Mouse (Mus musculus) mammary gland, adult 2 months (tissue): ENCODE data around the gene Apoe. TPM values are rescaled to one million over a fixed set of nuclear protein-coding genes. Genes with fewer than 3 reads are reported as not detected.

Experiments used
- polyA plus RNA-seq: library from polyadenylated mRNA; depleted of rRNA; stranded (reverse); fragments of >200 nt; gene quantifications from 2 replicates; pipeline ENCODE4 v1.2.3, GENCODE M21; 2012; ENCODE audit warnings: low replicate concordance; rRNA removed

The Apoe gene
- polyA plus RNA-seq = 2,055 and 4,405 TPM in 2 replicates

DNA sequence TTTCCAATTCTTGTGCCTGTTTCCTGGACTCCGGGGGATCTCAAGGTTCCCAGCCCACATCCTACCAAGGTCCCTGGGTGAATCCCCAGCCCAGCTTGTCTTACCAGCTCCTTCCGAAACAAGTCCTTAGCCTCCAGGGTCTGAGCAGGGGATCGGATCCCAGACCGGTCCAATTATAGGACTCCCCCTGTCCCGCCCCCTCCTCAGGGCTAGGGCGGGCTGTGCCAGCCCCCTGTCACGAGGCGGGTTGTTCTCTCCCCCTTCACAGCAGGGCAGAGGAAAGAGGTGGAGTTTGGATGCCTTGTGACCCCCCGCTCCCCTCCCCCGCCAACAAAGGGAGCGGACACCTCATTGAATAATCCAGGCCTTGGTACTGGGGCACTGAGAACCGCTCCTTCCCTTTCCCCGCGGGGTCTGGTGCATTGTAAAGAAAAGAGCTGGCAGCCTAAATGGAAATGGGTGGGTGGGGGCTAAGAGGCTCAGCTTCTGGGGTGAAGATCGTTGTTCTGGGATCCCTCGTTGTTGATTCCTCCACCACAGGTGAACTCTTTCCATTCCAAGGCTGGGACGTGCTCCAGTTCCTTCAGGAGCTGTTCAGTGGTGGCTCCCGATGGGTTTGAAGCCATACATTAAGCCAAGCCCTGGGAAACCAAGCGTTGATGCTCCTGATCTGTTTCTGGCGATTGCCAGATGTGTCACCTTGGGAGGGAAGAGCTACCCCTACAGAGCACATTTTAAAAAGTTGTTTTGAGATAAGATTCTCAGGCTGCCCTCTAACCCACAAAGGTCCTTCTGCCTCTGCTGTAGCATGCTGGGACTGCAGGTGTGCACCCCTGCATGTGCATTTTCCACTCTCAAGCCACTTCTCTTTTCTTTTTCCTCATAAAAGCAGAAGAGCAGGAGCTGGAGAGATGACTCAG, at the start of gene Apoe:
Gene Apoe, minus strand, starts transcription at position 282 of the 920 bp plus-strand sequence.

GRCm38 (mm10) chr7:19715239-19716054, 16.5 kb upstream of the Apoe start, which contains the start of gene Tomm40:
Gene Tomm40 (minus strand): TSS chr7:19715438.

GRCm38 (mm10) chr7:19691873-19692865, 6.8 kb downstream of the Apoe start, which contains the start of gene Apoc1:
Gene Apoc1 (minus strand): TSS chr7:19692660.

DNA sequence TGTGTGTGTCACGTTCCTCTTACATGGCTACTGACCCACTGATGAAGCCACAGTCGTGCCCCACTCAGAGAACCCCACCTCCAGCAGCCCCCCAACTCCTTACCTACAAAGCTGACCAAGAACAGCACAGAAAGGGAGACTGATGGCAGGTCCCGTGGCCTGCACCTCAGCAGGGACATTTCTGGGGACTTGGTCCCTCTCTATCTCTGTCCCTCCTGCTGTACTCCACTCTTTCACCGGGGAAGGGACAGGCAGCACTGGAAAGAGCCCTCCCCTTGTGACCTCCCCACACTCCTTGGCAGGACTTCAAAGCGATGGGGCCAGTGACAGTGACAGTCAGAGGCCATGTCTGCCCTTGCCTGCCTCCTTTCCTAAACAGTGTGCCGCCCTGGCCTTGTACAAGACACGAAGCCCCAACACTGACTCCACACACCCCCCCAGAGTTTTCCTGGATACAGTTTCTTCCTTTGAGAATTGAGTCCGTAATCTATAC, 17.7 kb downstream of the Apoe start, which contains the start of the genes Gm44805 and Apoc4:
Gene Gm44805, minus strand, starts transcription at position 222 of the 493 bp plus-strand sequence.
Gene Apoc4, minus strand, starts transcription at position 278 of the 493 bp plus-strand sequence.

GRCm38 (mm10) chr7:19677872-19678271, 21.1 kb downstream of the Apoe start, which contains the start of gene Apoc2:
Gene Apoc2 (minus strand): TSS chr7:19677941.

DNA sequence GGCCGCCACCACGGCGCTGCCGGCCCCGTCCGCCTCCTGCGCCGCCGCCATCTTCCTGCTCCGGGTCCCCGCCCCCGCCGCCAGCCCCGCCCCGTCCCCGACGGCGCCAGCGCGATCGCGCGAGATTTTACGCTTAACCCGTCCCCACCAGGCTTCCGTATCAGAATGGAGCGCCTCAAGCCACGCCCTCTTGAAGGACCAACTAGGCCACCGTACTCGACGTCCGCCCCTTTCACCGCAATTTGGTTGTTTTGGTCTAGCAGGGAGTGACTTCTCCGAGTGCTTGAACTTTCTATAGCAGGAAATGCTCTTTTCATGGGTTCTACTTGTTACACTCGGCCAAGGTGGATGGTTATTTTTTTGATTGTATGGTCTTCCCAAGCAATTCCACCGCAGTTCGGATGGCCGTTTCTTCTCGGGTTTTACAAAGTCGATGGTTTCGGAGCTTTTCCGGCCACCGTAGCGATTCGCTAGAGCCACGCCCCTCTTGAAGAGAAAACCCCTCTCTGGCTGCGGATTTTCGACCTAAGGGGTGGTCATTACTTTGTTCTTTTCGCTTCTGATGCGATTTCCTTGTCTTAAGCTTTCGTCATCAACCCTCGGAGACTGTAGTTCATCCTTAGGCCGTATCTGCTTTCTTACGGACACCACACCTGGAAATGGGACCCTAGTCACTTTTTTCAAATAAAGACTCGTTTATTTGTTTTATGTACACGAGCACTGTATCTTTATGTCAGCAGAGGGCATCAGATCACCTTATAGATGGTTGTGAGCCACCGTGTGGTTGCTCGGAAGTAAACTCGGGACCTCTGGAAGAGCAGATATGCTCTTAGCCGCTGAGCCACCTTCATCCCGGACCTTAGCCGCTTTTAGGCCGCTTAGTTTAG, 33.8 kb downstream of the Apoe start, which contains the start of gene Clptm1:
Gene Clptm1, minus strand, starts transcription at position 79 of the 887 bp plus-strand sequence.

Other genes with a start within 250 kb of the Apoe start
- 12.6 and 42.6 TPM in 2 replicates for gene Mark4, start 240.4 kb downstream of the Apoe start, polyA plus RNA-seq
- gene Exoc3l2, start 235.9 kb downstream of the Apoe start, polyA plus RNA-seq = 6.3 and 7.4 TPM in 2 replicates
- 9.1 and 17.1 TPM in 2 replicates for gene Bloc1s3, start 190.8 kb downstream of the Apoe start, polyA plus RNA-seq
- gene Trappc6a, start 190.8 kb downstream of the Apoe start, polyA plus RNA-seq = 73.4 and 149 TPM in 2 replicates
- 1.9 and 3.3 TPM in 2 replicates for gene Nkpd1, start 181.3 kb downstream of the Apoe start, polyA plus RNA-seq
- gene Ppp1r37, start 136.1 kb downstream of the Apoe start, polyA plus RNA-seq = 75.3 and 137 TPM in 2 replicates
- 6.8 and 16.7 TPM in 2 replicates for gene Zfp296, start 121.9 kb downstream of the Apoe start, polyA plus RNA-seq
- 138 and 192 TPM in 2 replicates for gene Gemin7, start 121.6 kb downstream of the Apoe start, polyA plus RNA-seq
- gene Clasrp, start 94.7 kb downstream of the Apoe start, polyA plus RNA-seq = 68.1 and 244 TPM in 2 replicates
- 40.8 and 101 TPM in 2 replicates for gene Relb, start 69.8 kb downstream of the Apoe start, polyA plus RNA-seq
- 125 and 164 TPM in 2 replicates for gene Clptm1, start 34.2 kb downstream of the Apoe start, polyA plus RNA-seq
- gene Apoc2, start 21.2 kb downstream of the Apoe start, polyA plus RNA-seq = 1.9 and 2.9 TPM in 2 replicates
- 1.0 TPM in 1 of 2 replicates, not detected in the other for gene Gm44805, start 17.8 kb downstream of the Apoe start, polyA plus RNA-seq
- gene Apoc4, start 17.7 kb downstream of the Apoe start, polyA plus RNA-seq = 21.1 TPM in 1 of 2 replicates, not detected in the other
- 50.4 and 58.9 TPM in 2 replicates for gene Apoc1, start 6.5 kb downstream of the Apoe start, polyA plus RNA-seq
- gene Tomm40, start 16.2 kb upstream of the Apoe start, polyA plus RNA-seq = 62.0 and 84.9 TPM in 2 replicates
- 45.9 and 65.6 TPM in 2 replicates for gene Nectin2, start 51.3 kb upstream of the Apoe start, polyA plus RNA-seq
- 135 and 154 TPM in 2 replicates for gene Bcam, start 71.8 kb upstream of the Apoe start, polyA plus RNA-seq
- 19.9 and 20.6 TPM in 2 replicates for gene Cblc, start 97.6 kb upstream of the Apoe start, polyA plus RNA-seq
- gene Bcl3, start 123.6 kb upstream of the Apoe start, polyA plus RNA-seq = 75.0 and 218 TPM in 2 replicates
- gene Gm19345, start 152.8 kb upstream of the Apoe start, polyA plus RNA-seq = 0.88 and 1.4 TPM in 2 replicates
- gene Ceacam16, start 162.1 kb upstream of the Apoe start, polyA plus RNA-seq = 1.6 and 5.1 TPM in 2 replicates
- 0.12 and 0.65 TPM in 2 replicates for gene Ceacam19, start 188.8 kb upstream of the Apoe start, polyA plus RNA-seq
- gene Pvr, start 222.0 kb upstream of the Apoe start, polyA plus RNA-seq = 12.9 and 18.0 TPM in 2 replicates